Mouse (Mus musculus): ENCODE results near the gene Cercam.

Cercam gene

DNA sequence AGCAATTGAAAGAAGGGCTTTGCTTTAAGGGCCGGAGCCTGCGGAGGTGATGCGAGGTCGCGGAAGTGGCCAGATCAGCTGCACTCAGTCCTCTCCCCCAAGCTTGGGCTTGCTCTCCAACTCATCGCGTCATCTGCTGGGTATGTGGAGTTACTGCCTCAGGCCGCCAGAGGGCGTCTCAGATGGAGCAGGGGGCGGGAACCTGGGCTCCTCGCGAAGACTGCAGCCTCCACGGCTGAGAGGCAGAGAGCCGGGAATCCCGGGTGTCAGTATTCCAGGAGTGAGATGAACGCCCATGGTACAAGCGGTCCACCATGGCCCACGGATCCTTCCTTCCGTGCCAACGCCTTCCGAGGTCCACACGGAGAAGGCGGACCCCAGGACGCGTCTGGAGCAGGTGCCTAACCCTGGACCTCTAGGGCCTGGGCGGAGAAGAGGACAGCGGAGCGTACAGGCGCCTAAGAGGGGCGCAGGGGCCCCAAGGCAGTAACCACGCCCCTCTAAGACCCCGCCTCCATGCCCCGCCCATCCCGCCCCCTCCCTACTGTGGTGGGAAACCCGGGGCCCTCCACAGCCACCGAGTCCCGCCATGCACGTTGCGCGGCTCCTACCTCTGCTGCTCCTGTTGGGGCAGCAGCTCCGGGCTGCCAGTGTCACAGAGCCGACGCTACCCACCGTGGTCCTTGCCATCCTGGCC, at the start of gene Cercam:
Gene Cercam (plus strand): TSS at position 216 of the 697 bp plus-strand sequence.
- DNase-seq (ENCODE audit: low read depth in 1 of 2, low spot score in 2 of 2): peak; percentile 48 to 78

- DNase-seq (ENCODE audit: low read depth in 1 of 2, low spot score in 2 of 2): no peak
Observed at GRCm38 (mm10) chr2:29819363-29819762, 49.6 kb upstream of the Cercam start.

- DNase-seq (ENCODE audit: low read depth in 1 of 2, low spot score in 2 of 2): no peak
Observed at GRCm38 (mm10) chr2:29820025-29820817, 48.7 kb upstream of the Cercam start, which contains the start of gene Urm1. TSS of gene Urm1 (plus strand) at chr2:29820075.

DNA sequence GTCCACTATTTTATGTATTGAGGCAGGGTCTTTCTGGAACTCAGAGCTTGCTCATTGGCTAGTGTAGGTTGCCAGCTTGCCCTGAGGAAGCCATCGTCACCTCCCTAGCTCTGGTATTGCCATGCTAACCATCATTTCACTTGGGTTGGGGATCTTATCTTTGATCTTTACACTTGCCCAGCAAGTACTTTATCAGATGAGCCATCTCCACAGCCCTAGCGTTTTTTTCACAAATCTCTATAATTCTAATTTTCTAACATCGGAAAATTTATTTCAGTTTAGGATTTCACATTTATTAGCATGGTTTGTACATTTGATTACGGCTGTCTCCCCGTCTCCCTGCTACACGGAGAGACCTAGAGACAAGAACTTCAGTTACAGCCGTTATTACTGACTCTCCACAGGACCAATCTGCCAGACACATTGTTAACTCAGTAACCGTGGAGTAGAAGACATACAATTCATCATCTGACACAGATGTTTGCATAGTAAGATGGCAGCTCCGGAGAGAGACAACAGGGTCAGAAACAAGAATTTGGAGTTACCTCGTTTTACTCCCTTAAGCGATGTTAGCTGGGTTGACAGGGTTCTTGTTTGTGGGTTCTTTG, 42.5 kb upstream of the Cercam start:
- DNase-seq (ENCODE audit: low read depth in 1 of 2, low spot score in 2 of 2): no peak

DNA sequence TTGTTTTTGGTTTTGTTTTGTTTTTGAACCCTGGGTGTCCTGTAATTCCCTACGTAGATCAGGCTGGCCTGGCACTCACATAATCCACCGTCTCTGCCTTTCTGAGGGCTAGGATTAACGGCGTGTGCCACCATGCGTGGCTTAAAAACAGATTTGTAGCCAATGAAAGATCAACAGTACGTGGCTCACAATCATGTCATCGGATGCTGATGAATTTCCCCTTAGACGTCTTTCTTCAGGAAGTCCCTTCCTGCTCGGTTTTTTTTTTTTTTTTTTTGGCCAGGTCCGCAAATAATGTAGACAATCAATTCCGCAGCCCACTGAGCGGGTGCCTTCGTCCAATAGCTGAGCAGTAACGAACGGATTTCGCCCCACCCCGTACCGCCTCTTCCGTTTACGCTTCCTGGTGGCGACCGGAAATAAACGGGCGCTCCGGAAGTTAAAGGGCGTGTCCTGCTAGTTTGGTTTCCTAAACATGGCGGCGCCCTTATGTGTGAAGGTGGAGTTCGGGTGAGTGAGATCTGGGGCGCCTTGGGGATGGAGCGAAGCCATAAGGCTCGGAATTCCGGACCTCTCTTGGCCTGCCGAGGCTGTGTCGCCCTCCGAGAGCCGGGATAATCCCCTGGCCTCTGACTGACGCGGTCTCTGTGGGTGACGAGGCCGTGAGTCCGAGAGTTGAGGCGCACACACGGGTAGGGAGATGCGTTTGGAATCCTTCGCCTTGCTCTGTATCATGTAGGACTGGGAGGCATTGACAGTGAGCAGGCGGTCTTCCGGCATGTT, 41.8 kb upstream of the Cercam start:
- DNase-seq (ENCODE audit: low read depth in 1 of 2, low spot score in 2 of 2): peak; percentile 90 to 92

- no peak for DNase-seq (ENCODE audit: low read depth in 1 of 2, low spot score in 2 of 2)
Observed at GRCm38 (mm10) chr2:29827709-29828024, 41.3 kb upstream of the Cercam start.

DNA sequence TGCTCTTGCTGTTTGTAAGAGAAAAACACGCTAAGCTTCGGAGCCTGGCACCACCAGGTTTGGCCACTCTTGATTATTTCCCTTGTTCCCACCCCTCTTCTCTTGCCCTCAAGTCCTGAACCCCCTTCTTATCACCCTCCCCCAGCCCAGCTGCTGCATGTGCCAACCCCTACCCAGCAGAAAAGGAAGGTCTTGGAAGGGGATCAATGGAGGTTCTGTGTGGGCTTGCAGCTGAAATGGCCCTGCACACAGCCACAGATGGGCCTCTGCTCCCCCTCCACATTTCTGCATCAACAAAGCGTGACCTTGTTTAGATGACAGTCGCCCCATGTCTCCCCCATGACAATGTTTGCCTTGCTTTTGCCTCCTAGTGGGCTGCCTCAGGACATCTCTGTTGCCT, 37.9 kb upstream of the Cercam start:
- no peak for DNase-seq (ENCODE audit: low read depth in 1 of 2, low spot score in 2 of 2)

DNA sequence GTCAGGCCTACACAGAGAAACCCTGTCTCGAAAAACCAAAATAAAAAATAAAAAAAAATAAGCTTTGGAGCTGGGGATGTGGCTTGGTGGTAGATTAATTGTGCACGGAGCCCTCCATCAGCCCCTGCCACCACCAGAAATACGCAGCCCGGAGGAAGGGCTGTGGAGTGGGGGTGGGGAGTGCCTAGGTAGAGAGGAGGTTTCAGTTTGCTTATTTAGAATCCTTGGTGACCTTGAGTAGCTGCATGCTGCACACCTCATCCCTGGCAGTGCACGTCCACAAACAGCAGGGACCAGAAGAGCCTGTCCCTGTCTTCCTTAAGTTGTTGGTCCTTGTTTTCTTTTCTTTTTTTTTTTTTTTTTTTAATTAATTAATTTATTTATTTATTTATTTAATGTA, 35.2 kb upstream of the Cercam start:
- DNase-seq (ENCODE audit: low read depth in 1 of 2, low spot score in 2 of 2): no peak

DNA sequence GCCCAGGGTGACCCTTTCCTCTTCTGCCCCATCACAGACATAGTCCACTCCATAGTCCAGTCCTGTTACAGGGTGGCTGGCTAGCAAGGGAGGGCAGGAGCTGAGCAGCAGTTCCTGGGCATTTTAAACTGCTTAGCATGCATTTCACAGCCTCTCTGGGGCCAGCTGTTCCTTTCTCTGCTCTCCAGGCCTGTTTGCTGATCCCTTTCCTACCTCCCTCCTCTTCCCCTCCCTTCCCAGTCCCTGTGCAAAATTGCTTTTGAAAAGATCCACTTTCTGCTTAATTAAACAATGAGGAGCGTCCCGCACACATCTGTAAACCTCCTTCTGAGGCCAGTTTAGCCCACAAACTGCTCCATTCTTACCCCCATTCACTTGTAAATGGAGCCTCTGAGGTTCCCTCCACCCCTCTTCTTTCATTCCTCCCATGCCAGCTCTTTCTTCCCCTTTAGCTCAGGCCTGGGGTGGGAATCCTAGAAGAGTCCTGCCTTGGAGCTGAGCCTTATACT, 33.5 kb upstream of the Cercam start:
- no peak for DNase-seq (ENCODE audit: low read depth in 1 of 2, low spot score in 2 of 2)

GRCm38 (mm10) chr2:29839460-29839859, 29.5 kb upstream of the Cercam start:
- no peak for DNase-seq (ENCODE audit: low read depth in 1 of 2, low spot score in 2 of 2)

DNA sequence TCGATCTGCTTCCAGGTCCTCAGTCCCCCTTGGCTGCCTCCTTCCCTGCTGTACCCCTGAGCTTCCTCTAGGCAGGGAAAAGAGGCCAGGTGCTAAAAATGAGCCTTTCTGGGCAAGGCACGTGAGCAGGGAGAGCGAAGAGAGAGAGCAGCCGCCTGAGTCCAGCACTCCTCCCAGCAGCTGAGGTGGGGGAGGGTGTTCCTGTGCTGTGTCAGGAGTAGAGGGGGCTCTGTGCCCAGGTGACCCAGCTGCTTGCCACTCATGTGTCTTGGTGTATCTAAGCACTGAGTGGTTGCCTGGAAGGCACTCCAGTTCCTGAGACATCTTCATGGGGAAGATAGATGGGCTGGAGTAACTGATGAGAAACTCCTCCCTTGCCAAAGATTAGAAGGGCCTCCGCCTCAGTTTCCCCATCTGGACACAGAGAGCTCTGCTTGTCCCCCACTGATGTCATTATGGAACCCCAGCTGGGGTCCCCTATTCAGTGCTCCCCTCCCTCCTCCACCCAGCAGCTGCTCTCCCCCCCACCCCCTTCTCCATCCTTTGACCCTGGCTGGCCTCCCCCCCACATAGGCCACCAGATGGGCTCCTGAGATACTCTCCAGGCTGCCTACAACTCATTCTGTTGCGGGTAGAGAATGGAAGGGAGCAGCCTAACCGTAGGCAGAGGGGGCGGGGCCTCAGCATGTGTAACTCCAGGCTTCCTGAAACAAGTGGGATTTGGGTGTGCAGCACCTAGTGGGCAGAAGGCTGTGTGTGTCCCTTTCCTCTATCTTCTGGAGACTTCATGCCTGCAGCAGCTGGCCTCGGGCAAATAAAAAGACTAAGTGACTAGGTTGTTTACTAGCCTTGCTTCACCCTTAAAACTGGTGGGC, 25.5 kb upstream of the Cercam start:
- DNase-seq (ENCODE audit: low read depth in 1 of 2, low spot score in 2 of 2): no peak

DNA sequence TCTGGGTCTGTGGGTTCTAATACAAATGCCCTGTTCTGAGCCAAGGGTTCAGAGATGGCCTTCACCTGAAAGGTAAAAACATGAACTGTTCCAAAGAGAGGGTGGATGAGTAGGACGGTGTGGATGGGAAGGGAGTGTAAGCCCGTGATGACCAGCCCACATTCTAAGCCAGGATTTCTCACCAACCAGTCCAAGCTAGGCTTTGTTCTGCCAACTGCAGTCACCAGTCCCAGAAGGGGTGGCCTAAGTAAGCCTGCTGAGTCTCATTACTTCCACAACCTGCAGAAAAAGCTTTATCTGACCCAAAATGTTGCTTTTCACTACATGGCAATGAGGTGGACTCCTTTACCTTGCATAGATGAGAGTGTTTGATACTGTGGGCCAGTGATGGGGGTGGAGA, 24.8 kb upstream of the Cercam start:
- DNase-seq (ENCODE audit: low read depth in 1 of 2, low spot score in 2 of 2): no peak

DNA sequence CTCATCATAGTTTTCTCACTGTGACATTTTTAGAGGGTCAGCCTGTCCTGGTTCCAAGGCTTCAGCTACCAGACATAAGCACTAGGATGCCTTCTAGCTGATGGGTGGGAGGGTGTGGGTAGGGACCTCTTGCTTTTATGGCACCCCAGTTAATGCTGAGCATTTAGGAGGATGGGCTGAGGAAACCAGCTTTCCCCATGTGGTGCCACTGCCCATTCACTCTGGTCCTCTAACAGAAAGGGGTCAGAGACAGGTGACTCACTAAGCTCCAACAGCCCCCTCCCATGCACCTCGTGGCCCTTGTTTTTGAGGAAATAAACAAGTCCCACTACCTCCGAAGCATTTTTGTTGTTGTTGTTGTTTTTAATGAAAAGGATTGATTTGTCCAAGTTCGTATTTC, 24.3 kb upstream of the Cercam start:
- DNase-seq (ENCODE audit: low read depth in 1 of 2, low spot score in 2 of 2): no peak

DNA sequence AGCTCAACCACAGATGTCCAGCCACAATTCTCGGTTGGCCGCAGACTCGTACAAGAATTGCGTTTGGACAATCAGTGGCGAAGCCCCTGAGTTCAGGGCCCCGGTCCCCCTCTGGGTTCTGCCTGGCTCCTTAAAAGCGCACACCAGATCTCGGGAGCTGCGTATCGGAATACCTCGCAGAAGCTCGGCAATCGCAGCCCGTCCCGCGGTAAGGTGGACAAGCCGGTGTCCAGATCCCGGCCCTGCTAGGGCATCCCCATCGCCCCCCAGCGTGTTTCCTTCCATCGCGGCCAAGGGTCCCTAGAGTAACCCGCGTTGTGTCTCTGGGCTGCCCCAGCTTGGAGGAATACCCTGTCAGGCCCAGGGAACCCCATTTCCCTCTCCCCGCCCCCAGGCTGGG, 23.3 kb upstream of the Cercam start:
- no peak for DNase-seq (ENCODE audit: low read depth in 1 of 2, low spot score in 2 of 2)

DNA sequence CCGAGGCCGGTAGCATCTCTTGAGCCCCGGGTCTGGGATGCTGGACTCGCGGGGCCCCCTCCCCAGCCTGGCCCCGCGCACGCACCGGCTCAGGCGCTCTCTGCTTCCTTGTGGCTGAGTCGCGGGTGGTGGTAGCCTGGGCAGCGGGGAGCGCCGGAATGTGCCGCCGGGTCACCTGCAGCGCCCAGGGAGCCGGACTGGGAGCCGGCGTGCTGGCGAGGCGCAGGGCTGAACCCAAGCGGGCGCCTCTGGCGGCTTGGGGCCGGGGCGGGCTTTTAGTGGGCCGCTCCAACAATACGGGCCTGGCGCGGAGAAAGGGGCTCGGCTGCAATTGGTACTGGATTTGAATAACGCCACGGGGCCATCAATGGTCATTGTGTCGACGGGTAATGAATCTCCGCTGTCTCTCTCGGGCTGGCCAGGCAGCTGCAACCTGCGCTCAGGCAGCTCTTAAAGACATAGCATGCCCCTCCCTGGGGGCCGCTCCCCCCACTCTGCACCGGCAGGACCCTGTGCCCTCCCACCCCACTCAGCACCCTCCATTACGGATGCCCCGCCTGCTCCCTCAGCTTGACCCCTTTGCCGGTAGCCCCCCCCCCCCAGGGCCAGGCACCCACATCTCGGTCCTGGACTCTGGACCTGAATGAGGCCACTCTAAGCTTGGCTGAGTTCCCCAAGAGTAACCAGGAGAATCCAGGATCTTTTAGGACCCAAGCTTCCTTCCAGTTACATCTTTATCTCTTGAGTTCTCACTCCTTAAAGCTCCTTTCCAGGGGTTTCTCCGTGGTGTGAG, 22.7 kb upstream of the Cercam start:
- DNase-seq (ENCODE audit: low read depth in 1 of 2, low spot score in 2 of 2): no peak

GRCm38 (mm10) chr2:29846911-29847310, 22.1 kb upstream of the Cercam start:
- no peak for DNase-seq (ENCODE audit: low read depth in 1 of 2, low spot score in 2 of 2)

- no peak for DNase-seq (ENCODE audit: low read depth in 1 of 2, low spot score in 2 of 2)
Observed at GRCm38 (mm10) chr2:29849041-29849440, 19.9 kb upstream of the Cercam start.

DNA sequence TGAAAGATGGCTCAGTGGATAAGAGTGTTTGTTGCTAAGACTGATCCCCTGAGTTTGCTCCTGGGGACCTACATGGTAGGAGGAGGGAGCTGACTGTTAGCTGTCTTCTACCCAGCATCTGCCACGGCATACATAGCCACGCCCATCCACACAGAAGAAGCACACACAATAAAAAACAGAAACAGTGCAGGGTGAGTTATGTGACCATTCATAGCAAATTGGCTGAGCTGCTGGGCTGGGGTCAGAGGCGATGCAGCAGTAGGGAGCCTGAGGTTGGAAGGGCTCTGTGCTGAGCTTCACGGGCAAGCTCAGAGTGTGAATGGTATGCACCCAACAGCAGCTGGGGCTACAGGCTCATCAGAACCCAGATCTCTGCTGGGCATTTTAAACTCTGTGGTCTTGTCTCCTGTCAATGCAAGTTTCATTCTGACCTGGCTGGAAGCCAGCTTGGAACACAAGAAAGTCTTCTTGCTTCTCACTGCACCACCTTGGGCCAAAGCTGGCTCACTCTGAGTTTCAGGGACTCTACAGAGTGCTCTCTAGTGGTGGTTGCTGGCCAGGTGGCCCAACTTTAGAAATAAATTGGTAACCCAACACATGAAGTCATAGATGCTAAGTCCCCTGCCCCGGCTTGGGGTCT, 19.0 kb upstream of the Cercam start:
- no peak for DNase-seq (ENCODE audit: low read depth in 1 of 2, low spot score in 2 of 2)

DNA sequence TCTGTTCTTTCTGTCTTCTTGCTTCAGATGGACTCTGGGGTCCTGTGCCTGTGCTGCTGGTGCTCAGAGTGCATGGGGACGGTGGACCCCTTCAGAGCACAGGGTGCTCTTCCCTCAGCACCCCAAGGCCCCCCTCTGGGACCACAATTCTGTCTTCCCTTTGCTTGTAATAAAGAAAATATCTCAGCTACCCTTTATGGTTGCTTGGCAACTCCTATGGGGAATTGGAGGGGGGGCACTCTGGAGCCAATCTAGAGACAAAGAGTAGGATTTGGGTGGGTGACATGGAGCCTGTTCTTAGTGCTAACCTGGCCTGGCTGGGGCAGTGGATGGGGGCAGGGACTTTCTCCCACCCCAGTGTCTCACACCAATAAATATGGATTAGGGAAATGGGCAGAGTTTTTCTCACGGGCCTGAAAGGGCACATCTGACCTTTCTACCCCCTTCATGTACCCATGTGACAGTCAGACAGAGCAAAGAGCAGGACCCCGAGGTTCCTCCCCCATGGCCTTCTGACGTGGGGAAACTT, 15.9 kb upstream of the Cercam start:
- no peak for DNase-seq (ENCODE audit: low read depth in 1 of 2, low spot score in 2 of 2)

All from monocyte, adult 2 months (primary cell).